Mouse (Mus musculus) cerebellum, postnatal 14 days (tissue): ENCODE data around the gene Ankar.

Experiments used
- DNase-seq, 2 experiments: peaks; one replicate each; pipeline ENCODE4 v3.0.0; 2021; ENCODE audit warnings: mixed read lengths in 2 of 2

Ankar gene

DNA sequence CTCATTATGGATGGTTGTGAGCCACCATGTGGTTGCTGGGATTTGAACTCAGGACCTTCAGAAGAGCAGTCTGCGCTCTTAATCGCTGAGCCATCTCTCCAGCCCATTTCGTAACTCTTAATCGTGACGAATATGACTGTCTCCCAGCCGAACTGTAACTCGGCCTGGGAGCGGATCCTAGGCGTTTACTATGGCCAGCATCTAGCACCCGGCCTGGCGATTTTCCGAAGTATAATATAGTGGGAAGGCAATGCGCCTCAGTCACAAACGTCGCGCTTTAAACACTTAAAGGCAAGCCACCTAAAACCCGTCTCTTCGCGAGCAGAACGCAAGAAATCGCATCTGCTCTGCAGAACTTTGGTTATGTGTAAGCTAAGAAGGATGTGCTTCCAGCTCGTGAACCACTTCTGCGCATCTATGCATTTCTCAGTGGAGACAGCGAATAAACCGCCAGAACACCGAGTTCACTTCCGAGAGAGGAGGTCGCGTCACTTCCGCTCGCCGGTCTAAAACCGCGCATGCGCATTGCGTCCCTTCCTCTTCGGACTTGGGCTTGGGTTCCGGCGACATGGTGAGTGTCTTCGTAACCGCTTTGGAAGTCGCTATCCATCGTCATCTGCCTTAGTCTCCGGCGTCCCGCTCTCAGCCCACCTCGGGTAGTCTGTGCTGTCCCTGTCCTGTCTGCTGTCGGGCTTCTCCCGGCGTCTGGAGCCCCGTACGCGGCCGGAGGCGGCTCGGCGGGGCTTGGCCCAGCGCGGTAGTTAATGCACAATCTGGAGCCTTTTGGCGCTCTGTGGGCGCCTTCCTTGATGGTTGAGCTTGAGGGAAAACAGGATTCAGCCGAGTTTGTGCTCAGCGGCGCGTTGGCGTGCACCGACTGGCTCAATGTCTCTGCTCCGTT is 10.6 kb upstream of the Ankar start, which contains the start of gene Rpl37a:
Rpl37a (plus strand) TSS at position 538 of the 901 bp plus-strand sequence.
- DNase-seq, result peak; percentile 97

DNA sequence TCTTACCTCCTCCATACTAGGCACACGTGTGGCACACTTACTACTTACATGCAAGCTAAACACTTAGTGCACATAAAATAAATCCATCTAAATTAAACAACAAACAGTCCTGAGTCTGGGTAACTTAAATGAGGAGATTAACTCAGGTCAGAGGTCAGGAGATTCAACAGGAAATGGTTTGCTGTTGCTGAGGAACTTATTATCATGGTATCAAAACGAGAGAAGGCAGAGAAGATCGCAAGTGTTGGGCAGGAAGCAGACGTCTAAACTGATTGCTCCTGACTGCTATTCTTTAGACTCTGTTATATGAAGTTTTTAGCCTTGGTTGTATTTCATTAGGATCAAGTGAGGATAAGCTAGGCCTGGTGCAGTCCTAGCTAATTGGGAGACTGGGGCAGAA is 7.1 kb upstream of the Ankar start:
- no peak for DNase-seq

DNA sequence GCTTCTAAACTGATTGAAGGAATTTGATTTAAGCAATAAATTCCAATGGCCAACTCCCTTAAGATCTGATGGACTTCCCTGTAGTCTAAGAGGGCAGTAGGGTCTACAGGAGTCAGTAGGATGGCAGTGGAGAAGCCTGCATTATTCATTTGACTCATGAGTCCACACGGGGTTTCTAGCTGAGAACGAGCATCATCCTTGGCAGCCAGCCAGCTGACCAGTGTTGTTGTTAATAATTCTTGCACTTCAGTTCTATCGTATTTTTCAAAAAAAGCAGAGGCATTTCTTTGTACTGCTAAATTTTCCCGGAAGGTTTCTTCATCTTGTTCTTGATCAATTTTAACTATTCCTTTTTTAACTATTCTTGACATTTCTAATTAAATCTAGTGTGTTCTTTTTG is 1.7 kb downstream of the Ankar start:
- DNase-seq, result peak; percentile 18 to 39

- no peak for DNase-seq
Measured at GRCm38 (mm10) chr1:72696256-72696655, 4.1 kb downstream of the Ankar start.

GRCm38 (mm10) chr1:72673070-72673469 is 27.3 kb downstream of the Ankar start:
- DNase-seq, result no peak

GRCm38 (mm10) chr1:72640658-72641410 is 59.5 kb downstream of the Ankar start:
- DNase-seq, result peak; percentile 69 to 79

DNA sequence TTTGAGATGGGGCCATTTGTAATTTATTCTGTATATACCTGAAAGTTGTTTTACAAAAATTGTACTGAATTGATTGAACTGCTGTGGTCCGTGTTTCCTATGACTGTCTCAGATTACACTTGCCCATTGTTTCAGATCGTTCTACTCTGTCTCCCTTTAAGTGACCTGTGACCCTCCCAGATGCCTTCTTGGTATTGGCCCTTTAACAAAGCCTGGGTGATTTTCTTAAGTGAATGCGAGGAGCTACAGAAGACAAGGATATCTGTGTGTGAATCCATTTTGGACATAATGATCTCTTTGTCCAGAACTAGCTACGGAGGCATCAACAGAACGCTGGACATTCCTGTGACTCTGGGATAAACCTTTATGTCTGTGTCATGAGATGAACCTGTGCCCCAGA is 65.2 kb downstream of the Ankar start:
- no peak for DNase-seq

DNA sequence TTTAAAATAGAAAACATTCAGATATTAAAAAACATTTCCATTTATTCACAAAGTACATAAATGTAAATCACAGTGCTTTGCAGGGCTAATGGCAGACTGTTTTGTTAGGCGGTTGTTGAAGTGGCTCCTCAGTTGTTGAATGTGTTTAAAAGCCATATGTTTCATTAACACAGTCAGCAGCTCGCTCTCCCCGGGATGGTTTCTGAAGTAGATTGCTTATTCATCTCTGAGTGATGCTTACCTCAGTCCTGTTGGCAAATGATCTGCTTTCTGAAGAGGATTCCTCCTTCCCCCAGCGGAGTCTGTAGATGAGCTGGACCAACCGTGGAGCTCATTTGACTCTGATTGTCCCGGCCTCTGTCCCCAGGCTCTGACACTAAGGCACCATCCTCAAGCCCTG is 88.2 kb downstream of the Ankar start:
- DNase-seq, result no peak

DNA sequence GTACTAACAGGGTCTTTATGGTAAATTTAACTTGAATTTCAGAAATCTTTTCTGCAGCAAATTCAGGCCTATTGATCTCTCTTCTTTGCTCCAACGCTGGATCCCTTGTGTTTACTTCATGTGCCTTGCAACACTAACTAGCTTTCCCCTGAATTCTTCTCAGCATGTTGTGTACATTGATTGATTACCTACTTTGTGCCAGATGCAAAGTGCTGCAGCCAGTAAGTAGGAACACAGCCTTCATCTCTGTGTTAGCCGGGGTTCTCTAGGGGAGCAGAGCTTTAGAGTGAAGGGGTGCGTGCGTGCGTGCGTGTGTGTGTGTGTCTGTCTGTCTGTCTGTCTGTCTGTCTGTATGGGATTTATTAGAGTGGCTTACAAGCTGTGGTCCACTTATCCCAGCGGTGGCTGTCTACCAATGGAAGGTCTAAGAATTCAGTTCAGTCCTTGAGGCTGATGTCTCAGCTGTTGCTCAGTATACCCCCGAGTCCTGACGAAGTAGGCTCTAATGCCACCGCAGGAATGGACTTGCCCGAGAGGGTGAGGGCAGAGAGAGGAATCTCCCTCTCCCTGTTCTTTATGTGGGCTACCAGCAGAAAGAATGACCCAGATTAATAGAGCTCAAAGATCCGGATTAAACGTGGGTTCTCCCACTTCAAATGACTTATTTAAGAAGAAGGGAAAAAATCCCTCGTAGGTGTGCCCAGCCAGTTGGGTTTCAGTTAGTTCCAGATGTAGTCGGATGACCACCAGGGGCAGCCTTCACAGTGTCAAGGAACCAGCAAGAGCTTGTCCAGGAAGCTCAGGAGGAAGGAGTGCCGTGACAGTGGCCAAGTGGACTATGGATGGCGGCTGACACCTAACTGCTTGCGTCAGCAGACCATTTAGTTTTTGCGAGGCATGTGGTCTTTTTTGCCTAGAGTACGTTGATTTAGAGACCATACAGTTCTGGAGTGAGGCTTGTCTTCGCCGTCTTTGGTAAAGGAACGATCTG is 90.2 kb downstream of the Ankar start:
- no peak for DNase-seq

GRCm38 (mm10) chr1:72609129-72609528 is 91.2 kb downstream of the Ankar start:
- no peak for DNase-seq

DNA sequence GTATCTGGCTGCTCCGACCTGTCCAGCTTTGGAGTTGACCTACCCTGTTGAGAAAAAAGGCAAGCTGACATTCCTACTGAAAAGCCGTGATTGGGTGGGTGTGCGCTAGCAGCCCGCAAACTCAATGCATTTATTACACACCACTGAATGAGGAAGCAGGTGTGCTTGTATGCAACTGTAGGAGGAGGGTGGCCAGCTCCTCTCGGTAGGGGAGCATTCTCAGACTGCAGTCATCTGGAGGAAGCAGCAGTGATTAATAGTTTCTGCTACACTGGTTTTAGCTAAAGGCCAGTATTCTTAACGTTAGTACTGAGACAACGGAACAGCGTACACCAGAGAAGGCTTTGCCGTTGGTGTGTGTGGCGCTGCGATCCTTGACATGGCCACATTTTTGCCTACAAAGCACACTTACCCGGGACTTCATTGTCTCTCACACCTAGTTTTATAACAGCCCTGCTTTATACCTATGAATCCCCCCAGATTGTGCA is 94.1 kb downstream of the Ankar start:
- DNase-seq, result no peak

DNA sequence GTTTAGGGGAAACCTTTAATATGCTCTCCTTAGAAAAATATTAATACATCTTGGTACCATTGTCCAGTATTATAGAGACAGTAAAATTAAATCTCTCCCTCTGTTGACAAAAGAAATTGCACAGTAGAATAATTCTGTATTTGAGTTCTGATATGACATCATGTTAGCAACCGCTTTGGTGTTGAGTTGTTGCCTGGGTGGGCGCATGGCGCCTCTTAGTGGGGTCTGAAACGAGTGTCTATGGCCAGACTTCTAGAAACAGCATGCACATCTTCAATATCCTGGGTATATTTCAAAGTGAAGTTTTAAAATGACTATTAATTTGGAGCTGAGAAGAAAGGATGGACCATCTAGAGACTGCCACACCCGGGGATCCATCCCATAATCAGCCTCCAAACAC is 97.6 kb downstream of the Ankar start:
- no peak for DNase-seq

- DNase-seq, result no peak
Measured at GRCm38 (mm10) chr1:72602186-72602585, 98.2 kb downstream of the Ankar start.

DNA sequence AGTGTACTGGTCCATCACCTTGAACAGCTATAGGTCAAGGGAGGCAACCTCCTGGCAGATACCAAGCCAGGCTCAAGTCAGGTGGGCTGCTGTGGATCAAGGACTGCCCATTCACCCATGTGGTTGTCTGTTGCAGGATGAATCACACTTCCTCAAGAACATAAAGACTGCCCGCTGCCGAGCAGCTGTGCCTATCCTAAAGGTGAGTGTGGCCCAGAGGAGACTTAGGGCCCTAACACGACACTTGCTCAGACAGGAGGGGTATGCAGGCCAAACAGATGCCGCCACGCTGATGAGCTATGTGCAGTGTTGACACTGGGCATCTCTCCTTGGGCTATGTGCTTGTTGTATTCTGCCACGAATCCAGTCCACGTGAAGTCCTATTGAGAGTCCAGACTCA is 99.1 kb downstream of the Ankar start:
- DNase-seq, result no peak

DNA sequence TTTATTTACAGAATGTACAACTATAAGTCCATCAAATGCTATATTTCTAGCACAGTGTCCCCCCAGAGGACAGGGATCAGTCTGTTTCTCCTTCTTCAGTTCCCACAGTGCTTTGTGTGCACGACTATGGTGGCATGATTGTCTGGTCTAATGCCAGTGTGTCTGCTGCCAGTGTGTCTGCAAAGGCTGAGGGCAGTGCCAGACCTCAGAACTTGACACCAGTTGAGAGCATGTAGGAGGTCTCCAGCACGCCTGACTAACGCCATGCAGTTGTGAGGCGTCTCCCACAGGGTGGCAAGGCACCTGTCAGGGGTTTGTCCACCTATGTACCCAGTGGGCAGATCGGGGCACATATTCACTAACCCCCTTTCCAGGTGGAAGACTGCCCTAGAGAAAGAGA is 99.6 kb downstream of the Ankar start:
- peak in 1 of 2 experiments; percentile 29 for DNase-seq

- DNase-seq, result peak in 1 of 2 experiments; percentile 36
Measured at GRCm38 (mm10) chr1:72599146-72600101, 101.0 kb downstream of the Ankar start.

DNA sequence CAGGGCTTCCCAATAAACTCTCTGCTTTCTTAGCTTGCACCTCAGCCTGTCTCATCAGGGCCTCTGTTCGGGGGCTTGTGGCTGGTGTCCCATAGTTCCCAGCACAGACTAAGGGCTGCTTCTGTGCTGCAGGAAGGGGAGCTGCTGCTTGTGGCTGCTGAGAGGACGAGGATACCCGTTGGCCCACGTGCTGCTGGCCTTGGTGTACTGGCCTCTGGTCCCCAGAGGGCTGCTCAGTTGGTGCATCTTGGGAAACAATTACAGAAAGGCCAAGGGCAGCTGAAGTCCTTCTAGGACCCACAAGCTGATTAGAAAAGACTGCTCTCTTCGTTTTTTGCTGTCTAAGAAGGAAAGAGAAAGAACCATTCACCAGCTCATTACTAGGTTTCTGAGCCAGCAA is 104.1 kb downstream of the Ankar start:
- no peak for DNase-seq

DNA sequence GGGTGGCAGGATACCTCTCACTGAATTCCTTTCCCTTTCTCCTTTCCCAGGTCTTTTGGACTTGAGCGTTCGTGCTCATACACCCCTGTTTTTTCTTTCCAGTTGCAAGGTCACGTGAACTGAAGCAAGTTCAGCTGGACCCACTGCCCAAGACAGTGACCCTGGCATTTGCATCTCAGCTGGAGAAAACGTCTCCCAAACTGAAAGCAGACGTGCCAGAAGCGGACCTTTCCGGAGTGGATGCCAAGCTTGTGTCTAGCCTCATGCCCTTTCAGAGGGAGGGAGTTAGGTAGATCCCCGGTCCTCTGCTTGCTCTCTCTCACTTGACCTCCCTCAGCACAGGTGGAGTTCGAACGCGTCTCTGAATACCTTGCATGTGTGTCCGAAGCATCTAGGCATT is 104.7 kb downstream of the Ankar start:
- no peak for DNase-seq

GRCm38 (mm10) chr1:72593340-72593951 is 106.9 kb downstream of the Ankar start:
- peak; percentile 76 to 81 for DNase-seq
